Mouse (Mus musculus) testis, adult 2 months (tissue): ENCODE results near the gene 1700028J19Rik. TPM values are rescaled to one million over a fixed set of nuclear protein-coding genes. Genes with fewer than 3 reads are reported as not detected.
"Not testable (repeated sequence)": the region's sequence is repeated elsewhere in the genome, so short reads cannot be mapped to it uniquely, and the experiment has no call there.

ENCODE experiments used
- H3K27ac ChIP-seq: fragments of 200-500 bp; 2 replicates; pipeline ENCODE4 v1.5.1; 2012; ENCODE audit warnings: low read depth, low read length; ENCODE audit not compliant: control insufficient read depth, insufficient read depth
- H3K27me3 ChIP-seq: fragments of 200-500 bp; 2 replicates; pipeline ENCODE4 v1.6.1; 2012; ENCODE audit warnings: mild to moderate bottlenecking, low read length, moderate library complexity; ENCODE audit not compliant: control insufficient read depth, insufficient read depth
- H3K36me3 ChIP-seq: fragments of 200-500 bp; 2 replicates; pipeline ENCODE4 v1.6.1; 2012; ENCODE audit warnings: mild to moderate bottlenecking, low read length; ENCODE audit not compliant: control insufficient read depth, insufficient read depth
- H3K4me1 ChIP-seq: fragments of 200-500 bp; 2 replicates; pipeline ENCODE4 v1.6.1; 2012; ENCODE audit warnings: low read length; ENCODE audit not compliant: control insufficient read depth, insufficient read depth
- H3K4me3 ChIP-seq: fragments of 200-500 bp; 2 replicates; pipeline ENCODE4 v1.5.1; 2012; ENCODE audit warnings: low read depth, mild to moderate bottlenecking, low read length, moderate library complexity, mixed read lengths; ENCODE audit not compliant: control insufficient read depth
- CTCF ChIP-seq: fragments of 200-500 bp; IDR thresholded peaks from 2 replicates; pipeline ENCODE4 v1.5.1; 2012; ENCODE audit warnings: low read depth, mild to moderate bottlenecking, inconsistent platforms, low read length, moderate library complexity; ENCODE audit not compliant: control insufficient read depth, insufficient read depth, insufficient replicate concordance
- POLR2A ChIP-seq: fragments of 200-500 bp; IDR thresholded peaks from 2 replicates; pipeline ENCODE4 v1.6.1; 2012; ENCODE audit warnings: low read depth, mild to moderate bottlenecking, inconsistent platforms, low read length, moderate library complexity; ENCODE audit not compliant: control insufficient read depth
- polyA plus RNA-seq: library from polyadenylated mRNA; depleted of rRNA; stranded (reverse); fragments of >200 nt; gene quantifications from 2 replicates; pipeline ENCODE4 v1.2.3, GENCODE M21; 2012

1700028J19Rik gene
- polyA plus RNA-seq, 1 experiment = 1,528 TPM

GRCm38 (mm10) chr7:44268117-44268516 is 21.6 kb upstream of the 1700028J19Rik start:
- no peak overlapping the region for H3K4me3 ChIP-seq
- TF ChIP-seq POLR2A (no peak), CTCF (no peak)
- no peaks in the 10 kb centered on the region for H3K36me3 ChIP-seq
- H3K27ac ChIP-seq = no peak overlapping the region
- peaks cover 3% of the 10 kb centered on the region for H3K4me1 ChIP-seq
- H3K27me3 ChIP-seq = no peaks in the 10 kb centered on the region

GRCm38 (mm10) chr7:44262791-44263643 is 16.5 kb upstream of the 1700028J19Rik start:
- H3K36me3 ChIP-seq = no peaks in the 10 kb centered on the region
- peak overlapping the region; percentile 68 for H3K4me3 ChIP-seq
- H3K27me3 ChIP-seq = no peaks in the 10 kb centered on the region
- peaks cover 9% of the 10 kb centered on the region for H3K4me1 ChIP-seq
- H3K27ac ChIP-seq = peak overlapping the region; percentile 15
- TF ChIP-seq POLR2A (no peak), CTCF (peak; percentile 91)

- Histone ChIP-seq H3K36me3 (no peaks in the 10 kb centered on the region), H3K4me1 (peaks cover 9% of the 10 kb centered on the region), H3K27ac (peak within 1 kb of the TSS; percentile 60), H3K4me3 (peak within 1 kb of the TSS; percentile 84), H3K27me3 (no peaks in the 10 kb centered on the region)
- TF ChIP-seq CTCF (no peak), POLR2A (peak; percentile 42; the same call in 1 of the 2 replicates)
Measured at GRCm38 (mm10) chr7:44261147-44261546, 14.7 kb upstream of the 1700028J19Rik start, which contains the start of gene Gm15517. Gm15517 (plus strand) TSS chr7:44261447.

GRCm38 (mm10) chr7:44260410-44260809 is 13.9 kb upstream of the 1700028J19Rik start:
- no peak overlapping the region for H3K27ac ChIP-seq
- TF ChIP-seq CTCF = no peak
- no peak for TF ChIP-seq POLR2A
- no peaks in the 10 kb centered on the region for H3K27me3 ChIP-seq
- no peaks in the 10 kb centered on the region for H3K36me3 ChIP-seq
- peaks cover 9% of the 10 kb centered on the region for H3K4me1 ChIP-seq
- peak overlapping the region; percentile 68 for H3K4me3 ChIP-seq

GRCm38 (mm10) chr7:44257278-44257677 is 10.8 kb upstream of the 1700028J19Rik start, which contains the start of gene Acp4:
Acp4 (minus strand) TSS chr7:44257378.
- peaks cover 2% of the 10 kb centered on the region; the same call in 1 of the 2 replicates for H3K4me1 ChIP-seq
- H3K36me3 ChIP-seq = no peaks in the 10 kb centered on the region
- no peak within 1 kb of the TSS for H3K4me3 ChIP-seq
- TF ChIP-seq CTCF (no peak), POLR2A (no peak)
- H3K27ac ChIP-seq = no peak within 1 kb of the TSS
- H3K27me3 ChIP-seq = no peaks in the 10 kb centered on the region

GRCm38 (mm10) chr7:44254930-44255329 is 8.4 kb upstream of the 1700028J19Rik start:
- Histone ChIP-seq H3K27me3 (no peaks in the 10 kb centered on the region), H3K4me3 (no peak overlapping the region), H3K27ac (no peak overlapping the region), H3K36me3 (no peaks in the 10 kb centered on the region), H3K4me1 (0 out of 2 replicates have a peak, but pooled peaks cover 2% of the 10 kb centered on the region)
- TF ChIP-seq POLR2A = no peak
- TF ChIP-seq CTCF = no peak

- no peaks in the 10 kb centered on the region for H3K36me3 ChIP-seq
- H3K27me3 ChIP-seq = no peaks in the 10 kb centered on the region
- H3K4me1 ChIP-seq = 0 out of 2 replicates have a peak, but pooled peaks cover 2% of the 10 kb centered on the region
- TF ChIP-seq POLR2A = no peak
- TF ChIP-seq CTCF = no peak
- no peak overlapping the region for H3K27ac ChIP-seq
- H3K4me3 ChIP-seq = no peak overlapping the region
Measured at GRCm38 (mm10) chr7:44253023-44253616, 6.6 kb upstream of the 1700028J19Rik start.

- H3K27me3 ChIP-seq, H3K36me3 ChIP-seq, H3K4me1 ChIP-seq, H3K4me3 ChIP-seq, H3K27ac ChIP-seq: not testable (repeated sequence)
Measured at GRCm38 (mm10) chr7:44250732-44251275, 4.3 kb upstream of the 1700028J19Rik start.
